Mouse (Mus musculus): ENCODE results near the gene Ppef2.

Gene Ppef2

GRCm38 (mm10) chr5:92256218-92256617 is at the start of gene Ppef2:
Gene Ppef2, minus strand, starts transcription at chr5:92256278.
- no peak for DNase-seq (ENCODE audit: low spot score)

DNA sequence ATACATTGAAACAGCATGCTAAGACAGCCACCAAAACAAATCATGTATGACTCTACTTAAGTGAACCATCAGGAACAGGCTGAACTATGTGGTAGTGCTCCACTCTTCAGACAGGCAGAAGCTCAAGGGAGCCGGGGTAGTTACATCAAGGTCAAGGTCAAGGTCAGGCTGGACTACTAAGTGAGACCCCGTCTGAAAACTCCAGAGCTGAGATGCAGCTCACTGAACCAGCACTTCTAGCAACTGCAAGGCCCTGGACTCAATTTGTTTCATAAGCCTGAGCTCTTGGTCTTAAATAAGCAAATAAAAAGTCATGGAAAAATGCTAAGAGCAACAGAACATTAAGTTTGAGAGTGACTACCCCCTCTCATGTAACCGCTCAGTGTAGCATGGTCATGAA is 48.2 kb upstream of the Ppef2 start:
- DNase-seq (ENCODE audit: low spot score) = no peak

DNA sequence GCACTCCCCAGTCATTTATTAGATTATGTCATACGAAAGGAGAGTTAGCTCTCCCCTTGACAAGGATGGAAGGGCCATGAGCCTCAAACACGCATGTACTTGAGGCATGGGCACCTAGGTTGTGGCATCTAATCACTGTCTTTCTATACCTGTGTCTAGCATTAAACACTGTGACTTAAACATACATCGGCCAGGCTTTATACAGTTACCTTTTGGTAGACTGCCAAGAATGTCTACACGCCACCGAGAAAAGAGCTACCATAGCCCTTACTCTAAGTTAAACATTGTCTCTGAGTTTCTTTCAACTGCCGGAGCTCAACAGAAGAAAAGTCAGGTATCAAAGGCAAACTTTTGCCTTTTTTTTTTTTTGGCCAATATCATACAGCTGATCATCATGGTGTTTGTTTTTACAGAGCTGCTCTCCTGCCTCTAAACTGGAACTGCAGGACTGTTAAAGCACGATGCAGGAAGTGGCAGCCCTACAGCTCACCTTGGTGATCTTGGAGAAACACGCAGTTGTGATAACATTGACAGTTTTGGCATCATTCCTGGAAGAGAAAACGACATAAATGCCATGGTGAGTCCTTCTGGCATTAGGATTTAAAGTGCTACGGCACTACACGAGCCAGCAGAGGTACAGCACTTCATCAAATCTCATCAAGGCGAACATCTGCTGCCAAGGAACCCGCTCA is 46.2 kb upstream of the Ppef2 start:
- DNase-seq (ENCODE audit: low spot score) = no peak

DNA sequence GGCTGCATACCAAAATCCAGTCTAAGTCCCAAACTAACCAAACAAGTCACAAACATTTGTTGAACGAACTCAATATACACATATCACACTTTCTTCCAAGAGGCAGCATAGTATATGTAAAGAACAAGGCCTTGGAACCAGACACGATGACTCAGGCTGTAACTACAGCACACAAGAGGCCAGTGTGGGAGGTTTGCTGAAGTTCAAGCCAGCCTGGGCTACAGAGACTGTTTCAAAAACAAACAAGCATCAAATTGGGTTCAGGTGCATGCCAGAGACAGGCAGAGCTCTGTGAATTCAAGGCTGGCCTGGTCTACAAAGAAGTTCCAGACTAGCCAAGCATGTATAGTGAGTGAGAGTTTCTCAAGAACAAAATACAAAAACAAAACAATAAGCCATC is 38.4 kb upstream of the Ppef2 start:
- no peak for DNase-seq (ENCODE audit: low spot score)

- DNase-seq (ENCODE audit: low spot score) = no peak
Measured at GRCm38 (mm10) chr5:92291652-92292414, 35.8 kb upstream of the Ppef2 start.

DNA sequence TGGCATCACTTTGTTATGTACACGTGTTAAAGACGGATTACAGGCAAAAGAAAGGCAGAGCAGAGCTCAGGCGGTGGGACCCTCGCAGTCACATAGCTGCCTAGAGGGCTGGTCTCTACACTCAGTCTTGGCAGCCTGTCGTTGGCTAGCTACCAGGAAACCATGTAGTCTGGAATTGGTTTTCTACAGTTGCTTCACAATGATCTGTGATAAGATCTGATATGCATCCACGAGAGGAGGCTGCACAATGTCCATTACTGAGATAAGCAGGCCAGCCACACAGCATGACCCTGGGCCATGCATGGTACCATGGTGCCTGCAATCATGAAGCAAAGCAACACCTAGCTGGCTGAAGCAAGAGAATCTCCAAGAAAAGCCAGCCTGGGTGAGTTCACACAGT is 31.8 kb upstream of the Ppef2 start:
- DNase-seq (ENCODE audit: low spot score) = no peak

- DNase-seq (ENCODE audit: low spot score) = no peak
Measured at GRCm38 (mm10) chr5:92283107-92283506, 27.0 kb upstream of the Ppef2 start.

DNA sequence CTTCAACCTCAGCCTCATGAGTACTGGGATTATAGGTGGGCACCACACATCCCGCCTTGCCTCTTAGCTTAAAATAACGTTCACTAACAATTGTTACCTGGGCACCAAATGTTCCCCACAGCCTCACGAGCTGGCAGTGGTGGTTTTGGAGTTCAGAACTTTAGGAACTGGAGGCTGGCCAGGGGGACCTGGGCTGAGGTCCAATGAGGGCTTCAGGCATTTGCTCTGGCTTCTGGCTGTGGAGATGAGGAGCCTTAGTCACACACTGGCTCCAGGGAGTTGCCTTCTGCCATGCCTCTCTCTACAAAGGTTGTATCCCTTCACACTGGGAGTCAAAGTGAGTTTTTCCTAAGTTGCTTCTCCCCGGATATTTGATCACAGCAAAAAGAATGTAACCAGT is 26.5 kb upstream of the Ppef2 start:
- no peak for DNase-seq (ENCODE audit: low spot score)

DNA sequence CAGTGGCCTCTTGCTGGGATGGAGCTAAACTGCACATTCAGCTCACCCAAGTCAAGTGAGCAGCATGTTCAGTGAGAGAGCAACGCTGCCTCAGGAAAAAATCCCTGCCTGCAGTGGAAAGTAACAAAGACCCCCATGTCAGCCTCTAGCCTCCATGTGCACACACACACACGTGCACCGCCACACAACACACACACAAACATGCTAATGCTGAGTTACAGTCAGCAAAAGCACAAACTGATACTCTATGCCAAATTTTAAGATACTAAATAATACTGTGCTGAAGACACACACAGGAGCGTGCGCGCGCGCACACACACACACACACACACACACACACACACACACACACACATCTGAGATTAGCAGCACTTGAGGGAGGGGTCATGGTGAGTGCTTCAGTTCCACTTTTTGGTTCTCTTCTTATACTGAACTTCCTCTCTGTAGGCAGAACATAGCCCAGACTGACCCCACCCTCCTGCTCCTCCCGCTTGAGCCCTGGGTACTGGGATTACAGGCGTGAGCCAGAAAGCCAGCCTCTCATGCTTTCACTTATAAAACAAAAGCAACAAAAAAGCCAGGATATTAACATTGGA is 23.0 kb upstream of the Ppef2 start:
- no peak for DNase-seq (ENCODE audit: low spot score)

- DNase-seq (ENCODE audit: low spot score) = peak; percentile 73
Measured at GRCm38 (mm10) chr5:92277437-92278394, 21.6 kb upstream of the Ppef2 start, which contains the start of gene Naaa. Gene Naaa, minus strand, starts transcription at chr5:92278170.

DNA sequence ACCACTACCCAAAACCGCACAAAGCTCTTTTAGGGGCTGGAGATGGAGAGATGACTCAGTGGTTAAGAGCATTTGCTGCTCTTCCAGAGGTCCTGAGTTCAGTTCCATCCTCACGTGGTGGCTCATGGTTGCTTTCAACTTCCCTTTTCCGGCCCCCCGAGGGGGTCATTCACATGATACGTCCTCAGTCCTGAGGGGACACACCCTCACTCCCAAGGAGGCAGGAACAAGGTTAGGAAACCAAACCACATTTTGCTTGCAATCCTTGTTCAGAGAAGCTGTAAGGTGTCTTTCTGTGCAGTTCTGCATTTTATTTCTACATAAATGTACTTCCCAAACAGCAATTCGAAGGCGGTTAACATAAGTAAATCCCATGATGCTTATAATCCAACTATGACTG is 14.4 kb upstream of the Ppef2 start:
- DNase-seq (ENCODE audit: low spot score) = no peak

DNA sequence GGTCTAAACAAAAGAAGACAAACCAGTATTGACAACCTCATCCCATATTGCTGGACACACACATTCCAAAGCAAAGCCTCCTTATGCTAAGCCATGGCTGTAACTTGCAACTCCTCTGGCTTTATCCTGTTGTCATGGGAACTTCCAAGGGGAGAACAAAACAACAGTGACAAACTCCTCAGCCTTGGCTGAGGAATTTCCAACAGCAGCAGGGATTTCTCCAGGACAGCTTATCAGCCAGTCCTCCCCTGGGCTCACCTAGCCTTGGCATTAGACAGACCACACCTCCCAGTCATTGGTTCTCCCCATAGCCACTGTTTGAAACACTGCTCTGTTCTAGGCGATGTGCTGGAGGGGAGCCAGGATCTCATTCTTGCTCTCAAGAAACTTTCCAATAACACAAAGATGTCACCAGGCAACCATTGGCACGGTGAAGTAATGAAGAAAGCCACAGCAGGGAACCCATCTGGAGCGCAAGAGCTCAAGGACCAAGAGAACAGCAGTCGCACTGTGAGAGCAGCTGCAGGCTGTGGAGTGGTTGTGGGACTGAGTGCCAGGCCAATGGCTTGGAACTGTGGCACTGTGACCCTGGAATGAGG is 7.8 kb upstream of the Ppef2 start:
- DNase-seq (ENCODE audit: low spot score) = no peak

DNA sequence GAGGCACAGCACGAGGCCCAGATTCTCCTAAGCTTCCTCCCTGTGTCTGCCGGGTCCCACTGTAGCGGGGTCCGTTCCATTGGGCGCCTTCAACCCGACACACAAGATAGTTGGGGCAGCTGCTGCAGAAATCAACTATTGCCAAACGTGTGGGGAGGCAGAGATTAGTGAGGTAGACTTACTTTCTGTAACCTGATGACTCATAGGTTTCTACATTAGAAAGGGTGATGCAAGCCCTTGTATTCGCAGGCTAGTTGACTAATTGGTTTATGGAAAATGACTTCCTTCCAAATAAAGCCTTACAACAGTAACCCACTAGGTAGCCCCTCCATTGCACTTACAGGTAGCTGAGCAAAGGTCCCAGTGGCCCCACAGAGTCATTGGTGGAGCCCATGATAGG is 6.6 kb upstream of the Ppef2 start:
- no peak for DNase-seq (ENCODE audit: low spot score)

DNA sequence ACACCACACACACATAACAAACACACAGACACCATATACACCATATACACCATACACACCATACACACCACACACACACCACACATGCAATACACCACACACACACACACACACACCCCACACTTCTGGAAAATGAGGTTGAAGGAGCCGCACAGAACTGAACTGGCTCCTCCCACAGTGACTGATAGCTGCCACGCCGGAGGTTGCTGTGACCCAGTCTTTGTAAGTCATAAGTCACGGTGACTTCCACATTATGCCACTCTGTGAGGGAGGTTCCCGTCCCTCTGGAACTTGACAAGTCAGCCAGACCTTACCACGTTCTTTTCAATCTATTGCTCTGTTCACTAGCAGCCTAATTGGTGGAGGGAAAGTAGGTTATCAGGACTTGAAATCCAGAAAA is 1.6 kb downstream of the Ppef2 start:
- no peak for DNase-seq (ENCODE audit: low spot score)

- DNase-seq (ENCODE audit: low spot score) = no peak
Measured at GRCm38 (mm10) chr5:92252797-92253343, 3.2 kb downstream of the Ppef2 start.

DNA sequence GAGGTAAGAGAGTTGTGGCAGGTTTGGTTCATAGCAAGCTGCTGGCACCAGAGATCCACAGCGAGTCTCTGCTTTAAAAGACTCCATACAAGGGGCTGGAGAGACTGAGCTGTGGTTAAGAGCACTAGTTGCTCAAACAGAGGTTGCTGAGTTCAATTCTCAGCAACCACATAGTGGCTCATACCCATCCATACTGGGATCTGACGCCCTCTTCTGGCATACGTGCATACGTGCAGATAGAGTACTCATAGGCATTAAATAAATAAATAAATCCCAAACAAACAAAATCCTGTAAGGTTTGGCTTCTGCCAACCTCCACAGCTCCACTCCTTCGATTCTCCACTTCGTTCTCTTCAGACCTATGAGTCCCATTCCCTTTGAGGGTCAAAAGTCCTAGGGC is 4.0 kb downstream of the Ppef2 start:
- no peak for DNase-seq (ENCODE audit: low spot score)

- no peak for DNase-seq (ENCODE audit: low spot score)
Measured at GRCm38 (mm10) chr5:92248614-92249013, 7.5 kb downstream of the Ppef2 start.

DNA sequence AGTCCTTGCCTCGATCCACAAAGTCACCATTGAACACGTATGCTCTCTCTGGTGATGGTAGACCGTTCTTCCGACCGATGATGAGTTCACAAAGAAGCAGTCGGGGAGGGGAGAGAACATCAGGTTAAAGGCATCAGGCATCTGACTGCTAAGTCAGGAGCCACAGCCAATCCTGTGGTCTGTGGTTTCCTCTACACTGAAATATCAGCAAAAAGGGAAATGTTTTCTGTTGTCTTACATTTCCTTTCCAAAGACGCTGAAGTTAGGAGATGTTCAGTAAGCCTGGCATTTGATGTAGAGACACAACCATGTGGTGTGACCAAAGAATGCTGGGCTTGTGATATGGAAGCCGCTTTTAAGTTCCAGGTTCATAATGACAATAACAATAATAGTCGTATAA is 10.6 kb downstream of the Ppef2 start:
- no peak for DNase-seq (ENCODE audit: low spot score)

DNA sequence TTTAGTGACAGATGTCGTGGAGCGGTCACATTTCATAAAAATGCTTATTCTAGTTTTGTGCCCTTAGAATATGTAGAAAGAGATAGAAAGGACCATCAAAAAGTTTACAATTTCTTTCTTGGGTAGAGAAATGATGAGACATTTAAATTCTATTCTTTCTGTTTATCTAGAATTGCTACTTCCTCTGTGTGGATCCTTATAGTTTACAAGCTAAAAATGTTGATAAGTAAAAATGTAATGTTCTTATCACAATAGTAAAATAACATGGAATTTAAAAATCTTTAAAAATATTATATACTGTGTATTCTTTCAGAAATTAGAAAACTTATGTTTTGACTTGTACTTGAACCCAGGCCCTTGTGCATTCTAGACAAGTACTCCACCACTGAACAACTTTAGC is 11.2 kb downstream of the Ppef2 start:
- no peak for DNase-seq (ENCODE audit: low spot score)

DNA sequence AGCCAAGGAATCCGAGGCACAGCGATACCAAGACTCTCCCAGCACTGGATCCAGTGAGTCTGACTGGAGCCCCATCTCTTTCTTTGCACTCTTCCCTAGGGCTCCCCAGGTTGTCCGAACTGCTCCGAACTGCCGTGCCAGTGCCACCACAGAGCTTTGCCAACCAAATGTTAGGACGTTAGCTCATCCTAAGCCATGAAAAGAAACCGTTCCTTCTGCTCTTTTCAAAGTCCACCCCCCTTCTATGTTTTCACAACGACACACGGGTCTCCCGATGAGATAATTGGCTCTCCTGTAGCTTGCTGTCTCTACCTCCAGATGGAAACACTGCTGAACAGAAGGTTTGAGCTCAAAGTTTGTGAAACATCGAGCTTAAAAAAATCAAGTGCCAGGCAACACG is 15.3 kb downstream of the Ppef2 start:
- no peak for DNase-seq (ENCODE audit: low spot score)

Measured in urinary bladder, postnatal 25 days (tissue).